Mouse (Mus musculus) heart, adult 2 months (tissue): ENCODE measurements around the gene Slc8a2. TPM values are rescaled to one million over a fixed set of nuclear protein-coding genes. Genes with fewer than 3 reads are reported as not detected.
A peak's percentile ranks its signal among the peaks of the same experiment; 100 is the strongest.

Source experiments
- DNase-seq, 2 experiments: peaks; one replicate each; pipeline ENCODE4 v3.0.0; 2021
- H3K27ac ChIP-seq: fragments of 200-600 bp; 2 replicates; pipeline ENCODE4 v1.8.1; 2022
- H3K27me3 ChIP-seq: fragments of 200-500 bp; 2 replicates; pipeline ENCODE4 v1.6.1; 2012; ENCODE audit warnings: mild to moderate bottlenecking, low read length, inconsistent platforms, mixed read lengths; ENCODE audit not compliant: control insufficient read depth, insufficient read depth
- H3K36me3 ChIP-seq: fragments of 200-500 bp; 2 replicates; pipeline ENCODE4 v1.6.1; 2012; ENCODE audit warnings: low read length, inconsistent platforms; ENCODE audit not compliant: control insufficient read depth, insufficient read depth
- H3K4me1 ChIP-seq: fragments of 200-500 bp; 2 replicates; pipeline ENCODE4 v1.6.1; 2011; ENCODE audit warnings: low read length; ENCODE audit not compliant: control insufficient read depth, insufficient read depth
- H3K4me3 ChIP-seq: fragments of 200-600 bp; 2 replicates; pipeline ENCODE4 v1.8.1; 2022
- H3K79me2 ChIP-seq: fragments of 200-500 bp; replicated peaks from 2 replicates; pipeline ENCODE4 v1.6.1; 2012; ENCODE audit warnings: mild to moderate bottlenecking, inconsistent platforms, low read length, moderate library complexity, mixed read lengths; ENCODE audit not compliant: control insufficient read depth, insufficient read depth
- H3K9ac ChIP-seq: fragments of 200-500 bp; 2 replicates; pipeline ENCODE4 v1.6.1; 2012; ENCODE audit warnings: low read depth, mild to moderate bottlenecking, control low read depth, inconsistent platforms, low read length, mixed read lengths
- CTCF ChIP-seq: fragments of 200-600 bp; IDR thresholded peaks from 2 replicates; pipeline ENCODE4 v1.8.1; 2022; ENCODE audit warnings: antibody characterized with exemption, mild to moderate bottlenecking, moderate library complexity
- EP300 ChIP-seq: fragments of 200-500 bp; IDR thresholded peaks from 2 replicates; pipeline ENCODE4 v1.6.1; 2011; ENCODE audit warnings: low read depth, low read length, control low read depth; ENCODE audit not compliant: insufficient read depth
- POLR2A ChIP-seq: fragments of 200-500 bp; IDR thresholded peaks from 2 replicates; pipeline ENCODE4 v1.6.1; 2011; ENCODE audit warnings: mild to moderate bottlenecking, low read depth, low read length, control low read depth; ENCODE audit not compliant: insufficient read depth
- WGBS: fragments of 180-500 bp; shearing (Covaris S2); methylation state at CpG from one replicate; pipeline ENCODE4 v1.1.7; 2018; 5-methylcytosine and 5-hydroxymethylcytosine counted together
- intact Hi-C: fragments of 180-260 bp; cut with DNase I; formaldehyde crosslinking; loops from one replicate; pipeline ENCODE4 v1.15.1; 2025
- long read RNA-seq: library from polyadenylated mRNA; stranded (forward); transcript quantifications from one replicate; pipeline ENCODE4 v2.0.0, GENCODE M21; 2021
- polyA plus RNA-seq: library from polyadenylated mRNA; depleted of rRNA; stranded (reverse); fragments of >200 nt; gene quantifications from 2 replicates; pipeline ENCODE4 v1.2.3, GENCODE M21; 2012; rRNA removed
- total RNA-seq, 2 experiments: library from RNA; stranded (reverse); gene quantifications; 2 replicates each; pipeline ENCODE4 v1.2.3; 2021

Gene Slc8a2
- under 1 TPM; 0.50 to 0.84 TPM for total RNA-seq
- polyA plus RNA-seq, result 0.61 and 0.96 TPM in 2 replicates
- long read RNA-seq, result 0 reads

GRCm38 (mm10) chr7:16129421-16129845 is at the start of gene Slc8a2:
Gene Slc8a2 (plus strand): TSS chr7:16129826.
- Histone ChIP-seq H3K4me1 (peaks cover 2% of the 10 kb centered on the region; the same call in 1 of the 2 replicates), H3K79me2 (no peaks in the 10 kb centered on the region), H3K36me3 (no peaks in the 10 kb centered on the region), H3K4me3 (peak within 1 kb of the TSS; percentile 43), H3K9ac (peak within 1 kb of the TSS; percentile 63), H3K27me3 (peaks cover 3% of the 10 kb centered on the region; the same call in 1 of the 2 replicates), H3K27ac (peak within 1 kb of the TSS; percentile 76)
- peak; percentile 34; the same call in 1 of the 2 replicates for TF ChIP-seq POLR2A
- TF ChIP-seq CTCF, result no peak
- intact Hi-C loops, result loop anchor here (5.0 kb wide), 1 partner anchor 48 kb away; the partner anchor contains the start of gene Meis3
- WGBS, result 3% methylated on average over 12 of the region's 12 CpGs
- DNase-seq, result peak; percentile 78 to 83

GRCm38 (mm10) chr7:16079947-16080346 is 49.7 kb upstream of the Slc8a2 start:
- Histone ChIP-seq H3K4me3 (no peak overlapping the region), H3K36me3 (no peaks in the 10 kb centered on the region), H3K4me1 (no peaks in the 10 kb centered on the region), H3K27ac (no peak overlapping the region), H3K9ac (no peak overlapping the region), H3K27me3 (no peaks in the 10 kb centered on the region; the same call in 1 of the 2 replicates), H3K79me2 (no peaks in the 10 kb centered on the region)
- intact Hi-C loops, result no loop called here
- WGBS, result 67% methylated on average over 1 of the region's 1 CpGs
- no peak for DNase-seq
- TF ChIP-seq POLR2A, result no peak
- no peak for TF ChIP-seq EP300

- Histone ChIP-seq H3K79me2 (no peaks in the 10 kb centered on the region), H3K27ac (no peak overlapping the region), H3K4me1 (no peaks in the 10 kb centered on the region), H3K36me3 (no peaks in the 10 kb centered on the region), H3K27me3 (no peaks in the 10 kb centered on the region; the same call in 1 of the 2 replicates), H3K4me3 (no peak overlapping the region), H3K9ac (no peak overlapping the region)
- intact Hi-C loops, result no loop called here
- TF ChIP-seq POLR2A (no peak), EP300 (no peak), CTCF (no peak)
- WGBS, result 63% methylated on average over 4 of the region's 4 CpGs
- DNase-seq, result no peak
These were observed 49.0 kb upstream of the Slc8a2 start for GRCm38 (mm10) chr7:16080581-16080980.

- 49% methylated on average over 4 of the region's 4 CpGs for WGBS
- H3K9ac ChIP-seq, result no peak overlapping the region
- H3K79me2 ChIP-seq, result no peaks in the 10 kb centered on the region
- H3K36me3 ChIP-seq, result no peaks in the 10 kb centered on the region
- no peak for DNase-seq
- intact Hi-C loops, result no loop called here
- H3K27ac ChIP-seq, result no peak overlapping the region
- H3K4me1 ChIP-seq, result no peaks in the 10 kb centered on the region
- TF ChIP-seq POLR2A (no peak), EP300 (no peak), CTCF (no peak)
- no peak overlapping the region for H3K4me3 ChIP-seq
- no peaks in the 10 kb centered on the region; the same call in 1 of the 2 replicates for H3K27me3 ChIP-seq
These were observed 46.3 kb upstream of the Slc8a2 start for GRCm38 (mm10) chr7:16083361-16083760.

GRCm38 (mm10) chr7:16087587-16087986 is 42.0 kb upstream of the Slc8a2 start:
- intact Hi-C loops, result no loop called here
- Histone ChIP-seq H3K4me1 (no peaks in the 10 kb centered on the region), H3K9ac (no peak overlapping the region), H3K36me3 (no peaks in the 10 kb centered on the region), H3K4me3 (no peak overlapping the region), H3K79me2 (no peaks in the 10 kb centered on the region), H3K27me3 (no peaks in the 10 kb centered on the region), H3K27ac (no peak overlapping the region)
- no peak for TF ChIP-seq POLR2A
- no peak for TF ChIP-seq CTCF
- TF ChIP-seq EP300, result no peak
- 66% methylated on average over 2 of the region's 2 CpGs for WGBS
- no peak for DNase-seq

- intact Hi-C loops, result no loop called here
- Histone ChIP-seq H3K4me1 (no peaks in the 10 kb centered on the region; the same call in none of the 2 replicates), H3K27ac (no peak overlapping the region), H3K27me3 (no peaks in the 10 kb centered on the region), H3K4me3 (no peak overlapping the region), H3K9ac (no peak overlapping the region), H3K36me3 (no peaks in the 10 kb centered on the region), H3K79me2 (peaks cover 3% of the 10 kb centered on the region; the same call in 1 of the 2 replicates)
- DNase-seq, result no peak
- WGBS, result 54% methylated on average over 3 of the region's 3 CpGs
- TF ChIP-seq POLR2A (no peak), CTCF (no peak), EP300 (no peak)
These were observed 35.0 kb upstream of the Slc8a2 start for GRCm38 (mm10) chr7:16094592-16094991.
